Mouse (Mus musculus): ENCODE measurements around the gene Atp6v0d1. TPM values are rescaled to one million over a fixed set of nuclear protein-coding genes. Genes with fewer than 3 reads are reported as not detected.

The Atp6v0d1 gene
- polyA plus RNA-seq, 1 experiment from 2014 or later, result 273 TPM

GRCm38 (mm10) chr8:105509997-105510735 is 55.7 kb downstream of the Atp6v0d1 start:
- Histone ChIP-seq H3K36me3 (ENCODE audit: control insufficient read depth, insufficient read depth, low read length) (no peaks in the 10 kb centered on the region), H3K27me3 (replicated peaks; ENCODE audit: control insufficient read depth, insufficient read depth, low read length) (no peaks in the 10 kb centered on the region), H3K9ac (ENCODE audit: low read depth, low read length) (no peak overlapping the region), H3K4me1 (ENCODE audit: control insufficient read depth, insufficient read depth, low read depth, low read length) (no peaks in the 10 kb centered on the region), H3K4me2 (ENCODE audit: low read length) (no peak overlapping the region), H3K4me3 (ENCODE audit: low read length) (no peak overlapping the region), H3K9me3 (ENCODE audit: control insufficient read depth, low read length) (no peaks in the 10 kb centered on the region), H3K27ac (ENCODE audit: low read depth, low read length) (no peak overlapping the region)
- WGBS, result 58% methylated on average over 12 of the region's 12 CpGs
- no peak for ATAC-seq

- H3K4me1 ChIP-seq (ENCODE audit: control insufficient read depth, insufficient read depth, low read depth, low read length), result no peaks in the 10 kb centered on the region
- H3K36me3 ChIP-seq (ENCODE audit: control insufficient read depth, insufficient read depth, low read length), result no peaks in the 10 kb centered on the region
- H3K27me3 ChIP-seq (replicated peaks; ENCODE audit: control insufficient read depth, insufficient read depth, low read length), result no peaks in the 10 kb centered on the region
- H3K4me3 ChIP-seq (ENCODE audit: low read length), result no peak overlapping the region
- no peaks in the 10 kb centered on the region for H3K9me3 ChIP-seq (ENCODE audit: control insufficient read depth, low read length)
- ATAC-seq, result peak; percentile 78
- no peak overlapping the region for H3K4me2 ChIP-seq (ENCODE audit: low read length)
- H3K9ac ChIP-seq (ENCODE audit: low read depth, low read length), result no peak overlapping the region
- H3K27ac ChIP-seq (ENCODE audit: low read depth, low read length), result no peak overlapping the region
- 52% methylated on average over 1 of the region's 2 CpGs for WGBS
Observed at GRCm38 (mm10) chr8:105508758-105509157, 57.1 kb downstream of the Atp6v0d1 start.

- ATAC-seq, result no peak
- Histone ChIP-seq H3K4me1 (ENCODE audit: control insufficient read depth, insufficient read depth, low read depth, low read length) (no peaks in the 10 kb centered on the region), H3K9me3 (ENCODE audit: control insufficient read depth, low read length) (no peaks in the 10 kb centered on the region), H3K4me3 (ENCODE audit: low read length) (no peak overlapping the region), H3K27ac (ENCODE audit: low read depth, low read length) (no peak overlapping the region), H3K4me2 (ENCODE audit: low read length) (no peak overlapping the region), H3K9ac (ENCODE audit: low read depth, low read length) (no peak overlapping the region), H3K27me3 (replicated peaks; ENCODE audit: control insufficient read depth, insufficient read depth, low read length) (no peaks in the 10 kb centered on the region), H3K36me3 (ENCODE audit: control insufficient read depth, insufficient read depth, low read length) (no peaks in the 10 kb centered on the region)
- 86% methylated on average over 6 of the region's 6 CpGs for WGBS
Observed at GRCm38 (mm10) chr8:105506977-105507376, 58.9 kb downstream of the Atp6v0d1 start.

- H3K4me2 ChIP-seq (ENCODE audit: low read length), result no peak overlapping the region
- H3K4me1 ChIP-seq (ENCODE audit: control insufficient read depth, insufficient read depth, low read depth, low read length), result no peaks in the 10 kb centered on the region
- H3K9ac ChIP-seq (ENCODE audit: low read depth, low read length), result no peak overlapping the region
- H3K36me3 ChIP-seq (ENCODE audit: control insufficient read depth, insufficient read depth, low read length), result no peaks in the 10 kb centered on the region
- H3K27ac ChIP-seq (ENCODE audit: low read depth, low read length), result no peak overlapping the region
- 88% methylated on average over 3 of the region's 3 CpGs for WGBS
- no peaks in the 10 kb centered on the region for H3K9me3 ChIP-seq (ENCODE audit: control insufficient read depth, low read length)
- H3K27me3 ChIP-seq (replicated peaks; ENCODE audit: control insufficient read depth, insufficient read depth, low read length), result no peaks in the 10 kb centered on the region
- no peak for ATAC-seq
- no peak overlapping the region for H3K4me3 ChIP-seq (ENCODE audit: low read length)
Observed at GRCm38 (mm10) chr8:105504617-105505016, 61.2 kb downstream of the Atp6v0d1 start.

GRCm38 (mm10) chr8:105499787-105500186 is 66.1 kb downstream of the Atp6v0d1 start:
- Histone ChIP-seq H3K4me1 (ENCODE audit: control insufficient read depth, insufficient read depth, low read depth, low read length) (peaks cover 17% of the 10 kb centered on the region), H3K27ac (ENCODE audit: low read depth, low read length) (no peak overlapping the region), H3K9me3 (ENCODE audit: control insufficient read depth, low read length) (no peaks in the 10 kb centered on the region), H3K27me3 (replicated peaks; ENCODE audit: control insufficient read depth, insufficient read depth, low read length) (no peaks in the 10 kb centered on the region), H3K4me3 (ENCODE audit: low read length) (no peak overlapping the region), H3K36me3 (ENCODE audit: control insufficient read depth, insufficient read depth, low read length) (no peaks in the 10 kb centered on the region), H3K9ac (ENCODE audit: low read depth, low read length) (no peak overlapping the region), H3K4me2 (ENCODE audit: low read length) (no peak overlapping the region)
- ATAC-seq, result no peak
- 79% methylated on average over 12 of the region's 12 CpGs for whole genome bisulfite sequencing

- peak within 1 kb of the TSS; percentile 90 for H3K4me3 ChIP-seq (ENCODE audit: low read length)
- peaks cover 17% of the 10 kb centered on the region for H3K4me1 ChIP-seq (ENCODE audit: control insufficient read depth, insufficient read depth, low read depth, low read length)
- H3K4me2 ChIP-seq (ENCODE audit: low read length), result peak within 1 kb of the TSS; percentile 81
- H3K27ac ChIP-seq (ENCODE audit: low read depth, low read length), result peak within 1 kb of the TSS; percentile 86
- no peaks in the 10 kb centered on the region for H3K9me3 ChIP-seq (ENCODE audit: control insufficient read depth, low read length)
- H3K36me3 ChIP-seq (ENCODE audit: control insufficient read depth, insufficient read depth, low read length), result no peaks in the 10 kb centered on the region
- no peaks in the 10 kb centered on the region for H3K27me3 ChIP-seq (replicated peaks; ENCODE audit: control insufficient read depth, insufficient read depth, low read length)
- WGBS, result under 1% methylated on average over 59 of the region's 68 CpGs
- H3K9ac ChIP-seq (ENCODE audit: low read depth, low read length), result peak within 1 kb of the TSS; percentile 95
- ATAC-seq, result peak; percentile 89
Observed at GRCm38 (mm10) chr8:105496439-105497180, 69.2 kb downstream of the Atp6v0d1 start, which contains the start of gene Zdhhc1. TSS of gene Zdhhc1 (minus strand) at chr8:105496902.

- peak overlapping the region; percentile 81 for H3K4me2 ChIP-seq (ENCODE audit: low read length)
- ATAC-seq, result peak; percentile 3; the same call in 1 of the 2 replicates
- H3K9me3 ChIP-seq (ENCODE audit: control insufficient read depth, low read length), result no peaks in the 10 kb centered on the region
- peaks cover 17% of the 10 kb centered on the region for H3K4me1 ChIP-seq (ENCODE audit: control insufficient read depth, insufficient read depth, low read depth, low read length)
- H3K27ac ChIP-seq (ENCODE audit: low read depth, low read length), result peak overlapping the region; percentile 86
- no peaks in the 10 kb centered on the region for H3K27me3 ChIP-seq (replicated peaks; ENCODE audit: control insufficient read depth, insufficient read depth, low read length)
- H3K36me3 ChIP-seq (ENCODE audit: control insufficient read depth, insufficient read depth, low read length), result no peaks in the 10 kb centered on the region
- peak overlapping the region; percentile 95; the same call in 1 of the 2 replicates for H3K9ac ChIP-seq (ENCODE audit: low read depth, low read length)
- WGBS, result 20% methylated on average over 17 of the region's 17 CpGs
- H3K4me3 ChIP-seq (ENCODE audit: low read length), result peak overlapping the region; percentile 90
Observed at GRCm38 (mm10) chr8:105495350-105496302, 70.2 kb downstream of the Atp6v0d1 start.

GRCm38 (mm10) chr8:105494566-105494965 is 71.3 kb downstream of the Atp6v0d1 start:
- Histone ChIP-seq H3K4me2 (ENCODE audit: low read length) (no peak overlapping the region), H3K4me1 (ENCODE audit: control insufficient read depth, insufficient read depth, low read depth, low read length) (peaks cover 17% of the 10 kb centered on the region), H3K27ac (ENCODE audit: low read depth, low read length) (no peak overlapping the region), H3K9me3 (ENCODE audit: control insufficient read depth, low read length) (no peaks in the 10 kb centered on the region), H3K4me3 (ENCODE audit: low read length) (no peak overlapping the region), H3K36me3 (ENCODE audit: control insufficient read depth, insufficient read depth, low read length) (no peaks in the 10 kb centered on the region), H3K9ac (ENCODE audit: low read depth, low read length) (0 out of 2 replicates have a peak overlapping the region, but pooled peaks have one; percentile 1), H3K27me3 (replicated peaks; ENCODE audit: control insufficient read depth, insufficient read depth, low read length) (no peaks in the 10 kb centered on the region)
- 73% methylated on average over 3 of the region's 3 CpGs for WGBS
- ATAC-seq, result no peak

Measured in hindbrain, embryonic 16.5 days (tissue).